Mouse (Mus musculus) stomach, postnatal 0 days (tissue): ENCODE measurements around the gene Hc.

Source experiments
- CTCF ChIP-seq: IDR thresholded peaks from 2 replicates; pipeline ENCODE4 v1.5.1; 2016; ENCODE audit warnings: antibody characterized with exemption, low read depth, mild to moderate bottlenecking, moderate library complexity
- EP300 ChIP-seq: optimal IDR thresholded peaks from 2 replicates; pipeline ENCODE3; 2016; ENCODE audit warnings: antibody characterized with exemption

DNA sequence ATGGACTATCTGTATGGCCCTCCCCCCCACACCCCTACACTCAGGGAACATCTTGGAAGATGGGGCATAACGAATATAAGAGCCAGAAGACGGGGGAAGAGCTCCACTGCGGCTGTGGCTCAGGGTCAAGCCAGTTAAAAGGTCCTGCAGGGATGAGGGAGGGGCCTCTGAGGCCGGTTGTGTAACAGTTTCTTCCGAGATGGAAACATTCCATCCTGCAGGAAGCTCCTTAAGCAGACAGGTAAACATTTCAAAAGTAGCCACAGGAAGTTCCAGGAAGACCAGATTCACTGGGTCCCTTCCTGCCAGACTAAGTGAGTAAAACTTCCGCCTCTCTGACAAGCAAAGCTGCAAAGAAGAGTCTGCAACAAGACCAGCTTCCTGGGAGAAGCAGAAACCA is 45.4 kb downstream of the Hc start:
- TF ChIP-seq CTCF = no peak
- no peak for TF ChIP-seq EP300
